Mouse (Mus musculus) embryonic facial prominence, embryonic 15.5 days (tissue): ENCODE results near the gene 1700042G07Rik. TPM values are rescaled to one million over a fixed set of nuclear protein-coding genes. Genes with fewer than 3 reads are reported as not detected.

ENCODE experiments used
- ATAC-seq: fragments of 200-750 bp; cut with Nextera tagmentation; 2 replicates; pipeline ENCODE4 v1.8.0; 2017; ENCODE audit warnings: low read depth, moderate TSS enrichment; ENCODE audit not compliant: insufficient number of reproducible peaks, low FRiP score, low TSS enrichment
- H3K27ac ChIP-seq: fragments of 300-500 bp; sonication (generic); replicated peaks from 2 replicates; pipeline ENCODE4 v1.5.1; 2015; ENCODE audit warnings: mild to moderate bottlenecking, inconsistent platforms
- H3K27me3 ChIP-seq: fragments of 300-500 bp; sonication (generic); 2 replicates; pipeline ENCODE4 v1.6.1; 2015; ENCODE audit warnings: inconsistent platforms
- H3K36me3 ChIP-seq: fragments of 300-500 bp; sonication (generic); 2 replicates; pipeline ENCODE4 v1.6.1; 2015; ENCODE audit warnings: mild to moderate bottlenecking, inconsistent platforms
- H3K4me1 ChIP-seq: fragments of 300-500 bp; sonication (generic); 2 replicates; pipeline ENCODE4 v1.6.1; 2015; ENCODE audit warnings: inconsistent platforms
- H3K4me2 ChIP-seq: fragments of 300-500 bp; sonication (generic); replicated peaks from 2 replicates; pipeline ENCODE4 v1.6.1; 2015; ENCODE audit warnings: mild to moderate bottlenecking, inconsistent platforms
- H3K4me3 ChIP-seq: fragments of 300-500 bp; sonication (generic); replicated peaks from 2 replicates; pipeline ENCODE4 v1.5.1; 2015; ENCODE audit warnings: mild to moderate bottlenecking, inconsistent platforms
- H3K9ac ChIP-seq: fragments of 300-500 bp; sonication (generic); 2 replicates; pipeline ENCODE4 v1.6.1; 2015; ENCODE audit warnings: inconsistent platforms
- H3K9me3 ChIP-seq: fragments of 300-500 bp; sonication (generic); replicated peaks from 2 replicates; pipeline ENCODE4 v1.6.1; 2016; ENCODE audit warnings: inconsistent platforms
- WGBS: fragments of 180-500 bp; shearing (Covaris S2); methylation state at CpG from one replicate; pipeline ENCODE4 v1.1.7; 2015; 5-methylcytosine and 5-hydroxymethylcytosine counted together
- polyA plus RNA-seq: library from polyadenylated mRNA; unstranded; fragments of >200 nt; fragmentation: Nextera tagmentation; extraction: Ambion mirVana; gene quantifications from 2 replicates; pipeline ENCODE4 v1.2.1, GENCODE M21; 2015

Gene 1700042G07Rik
- polyA plus RNA-seq, 1 experiment from 2014 or later = not detected

- ATAC-seq = peak; percentile 56; the same call in 1 of the 2 replicates
- H3K27me3 ChIP-seq = no peaks in the 10 kb centered on the region
- no peak overlapping the region for H3K9ac ChIP-seq
- no peaks in the 10 kb centered on the region for H3K9me3 ChIP-seq
- H3K36me3 ChIP-seq = no peaks in the 10 kb centered on the region
- peak overlapping the region; percentile 93 for H3K4me2 ChIP-seq
- H3K27ac ChIP-seq = no peak overlapping the region
- peaks cover 14% of the 10 kb centered on the region for H3K4me1 ChIP-seq
- peak overlapping the region; percentile 70 for H3K4me3 ChIP-seq
- 10% methylated on average over 7 of the region's 7 CpGs for WGBS
These were observed 29.8 kb upstream of the 1700042G07Rik start for GRCm38 (mm10) chr4:116143317-116143811.

- Histone ChIP-seq H3K4me3 (peak overlapping the region; percentile 70), H3K4me1 (peaks cover 14% of the 10 kb centered on the region), H3K27me3 (no peaks in the 10 kb centered on the region), H3K27ac (no peak overlapping the region), H3K9me3 (no peaks in the 10 kb centered on the region), H3K36me3 (no peaks in the 10 kb centered on the region), H3K9ac (peak overlapping the region; percentile 62), H3K4me2 (peak overlapping the region; percentile 93)
- WGBS = under 1% methylated on average over 47 of the region's 47 CpGs
- peak; percentile 75 for ATAC-seq
These were observed 29.1 kb upstream of the 1700042G07Rik start for GRCm38 (mm10) chr4:116143891-116144717.

- H3K27ac ChIP-seq = peak overlapping the region; percentile 95
- peak overlapping the region; percentile 96 for H3K9ac ChIP-seq
- no peak; the same call in 1 of the 2 replicates for ATAC-seq
- peak overlapping the region; percentile 76 for H3K4me3 ChIP-seq
- no peaks in the 10 kb centered on the region for H3K9me3 ChIP-seq
- H3K4me2 ChIP-seq = peak overlapping the region; percentile 70
- H3K27me3 ChIP-seq = no peaks in the 10 kb centered on the region
- H3K4me1 ChIP-seq = peaks cover 21% of the 10 kb centered on the region
- WGBS = 15% methylated on average over 6 of the region's 6 CpGs
- peaks cover 30% of the 10 kb centered on the region for H3K36me3 ChIP-seq
These were observed 23.4 kb upstream of the 1700042G07Rik start for GRCm38 (mm10) chr4:116149812-116150155.

- Histone ChIP-seq H3K4me3 (peak overlapping the region; percentile 76), H3K27me3 (no peaks in the 10 kb centered on the region), H3K4me1 (peaks cover 17% of the 10 kb centered on the region), H3K4me2 (peak overlapping the region; percentile 70), H3K36me3 (peaks cover 35% of the 10 kb centered on the region), H3K9me3 (no peaks in the 10 kb centered on the region), H3K27ac (peak overlapping the region; percentile 95), H3K9ac (peak overlapping the region; percentile 96)
- peak; percentile 90 for ATAC-seq
- WGBS = under 1% methylated on average over 50 of the region's 73 CpGs
These were observed 22.9 kb upstream of the 1700042G07Rik start for GRCm38 (mm10) chr4:116150156-116150861.

GRCm38 (mm10) chr4:116150862-116151221, 22.3 kb upstream of the 1700042G07Rik start:
- Histone ChIP-seq H3K27ac (peak overlapping the region; percentile 95), H3K4me1 (peaks cover 17% of the 10 kb centered on the region), H3K9ac (peak overlapping the region; percentile 96), H3K4me2 (peak overlapping the region; percentile 70), H3K4me3 (peak overlapping the region; percentile 76), H3K9me3 (no peaks in the 10 kb centered on the region), H3K27me3 (no peaks in the 10 kb centered on the region), H3K36me3 (peaks cover 41% of the 10 kb centered on the region)
- ATAC-seq = no peak
- 9% methylated on average over 4 of the region's 4 CpGs for WGBS

GRCm38 (mm10) chr4:116151238-116151637, 21.9 kb upstream of the 1700042G07Rik start, which contains the start of gene Lurap1:
Gene Lurap1, minus strand, starts transcription at chr4:116151338.
- Histone ChIP-seq H3K4me2 (peak within 1 kb of the TSS; percentile 70), H3K9ac (peak within 1 kb of the TSS; percentile 96), H3K27me3 (no peaks in the 10 kb centered on the region), H3K36me3 (peaks cover 45% of the 10 kb centered on the region), H3K4me1 (peaks cover 17% of the 10 kb centered on the region), H3K27ac (peak within 1 kb of the TSS; percentile 95), H3K9me3 (no peaks in the 10 kb centered on the region), H3K4me3 (peak within 1 kb of the TSS; percentile 76)
- ATAC-seq = no peak
- WGBS = 69% methylated on average over 6 of the region's 6 CpGs

GRCm38 (mm10) chr4:116152702-116153101, 20.5 kb upstream of the 1700042G07Rik start:
- no peak for ATAC-seq
- 95% methylated on average over 15 of the region's 15 CpGs for WGBS
- Histone ChIP-seq H3K36me3 (peaks cover 58% of the 10 kb centered on the region), H3K4me2 (no peak overlapping the region), H3K4me1 (peaks cover 17% of the 10 kb centered on the region), H3K27me3 (no peaks in the 10 kb centered on the region), H3K4me3 (no peak overlapping the region), H3K9me3 (no peaks in the 10 kb centered on the region), H3K27ac (no peak overlapping the region), H3K9ac (no peak overlapping the region)

GRCm38 (mm10) chr4:116157882-116158281, 15.3 kb upstream of the 1700042G07Rik start:
- H3K4me1 ChIP-seq = no peaks in the 10 kb centered on the region; the same call in 1 of the 2 replicates
- H3K4me3 ChIP-seq = no peak overlapping the region
- H3K27ac ChIP-seq = no peak overlapping the region
- no peak overlapping the region for H3K4me2 ChIP-seq
- H3K9ac ChIP-seq = no peak overlapping the region
- H3K9me3 ChIP-seq = no peaks in the 10 kb centered on the region
- no peaks in the 10 kb centered on the region for H3K27me3 ChIP-seq
- H3K36me3 ChIP-seq = peaks cover 84% of the 10 kb centered on the region
- WGBS = 71% methylated on average over 2 of the region's 2 CpGs
- no peak for ATAC-seq

GRCm38 (mm10) chr4:116159912-116160311, 13.3 kb upstream of the 1700042G07Rik start:
- ATAC-seq = no peak
- H3K4me3 ChIP-seq = no peak overlapping the region
- H3K27me3 ChIP-seq = no peaks in the 10 kb centered on the region
- H3K9me3 ChIP-seq = no peaks in the 10 kb centered on the region
- no peak overlapping the region for H3K27ac ChIP-seq
- no peaks in the 10 kb centered on the region for H3K4me1 ChIP-seq
- H3K4me2 ChIP-seq = no peak overlapping the region
- 73% methylated on average over 3 of the region's 3 CpGs for WGBS
- H3K36me3 ChIP-seq = peaks cover 63% of the 10 kb centered on the region
- H3K9ac ChIP-seq = no peak overlapping the region

- ATAC-seq = no peak
- Histone ChIP-seq H3K36me3 (peaks cover 55% of the 10 kb centered on the region), H3K9me3 (no peaks in the 10 kb centered on the region), H3K4me3 (no peak overlapping the region), H3K27ac (no peak overlapping the region), H3K27me3 (no peaks in the 10 kb centered on the region), H3K4me2 (no peak overlapping the region), H3K4me1 (no peaks in the 10 kb centered on the region), H3K9ac (no peak overlapping the region)
- WGBS = 78% methylated on average over 3 of the region's 3 CpGs
These were observed 12.4 kb upstream of the 1700042G07Rik start for GRCm38 (mm10) chr4:116160769-116161168.

- no peak overlapping the region for H3K27ac ChIP-seq
- 78% methylated on average over 4 of the region's 4 CpGs for WGBS
These were observed 11.0 kb upstream of the 1700042G07Rik start for GRCm38 (mm10) chr4:116162142-116162541.

More at GRCm38 (mm10) chr4:116162142-116162541, 11.0 kb upstream of the 1700042G07Rik start:
- H3K9me3 ChIP-seq = no peaks in the 10 kb centered on the region
- no peaks in the 10 kb centered on the region for H3K27me3 ChIP-seq
- H3K4me3 ChIP-seq = no peak overlapping the region
- peaks cover 41% of the 10 kb centered on the region for H3K36me3 ChIP-seq
- no peaks in the 10 kb centered on the region for H3K4me1 ChIP-seq
- no peak for ATAC-seq
- no peak overlapping the region for H3K9ac ChIP-seq
- no peak overlapping the region for H3K4me2 ChIP-seq
